Mouse (Mus musculus) heart, embryonic 16.5 days (tissue): Measurements from ENCODE around the gene Abcb1b. TPM values are rescaled to one million over a fixed set of nuclear protein-coding genes. Genes with fewer than 3 reads are reported as not detected.
A peak's percentile ranks its signal among the peaks of the same experiment; 100 is the strongest.

Experiments used
- ATAC-seq: fragments of 200-750 bp; cut with Nextera tagmentation; replicated peaks from 2 replicates; pipeline ENCODE4 v1.8.0; 2017; ENCODE audit warnings: moderate number of reproducible peaks; ENCODE audit not compliant: insufficient read depth, low FRiP score; ENCODE audit errors: extremely low read depth
- H3K27ac ChIP-seq: fragments of 300-500 bp; sonication (generic); 2 replicates; pipeline ENCODE4 v1.5.1; 2014; ENCODE audit warnings: mild to moderate bottlenecking, low read length, control low read depth, moderate library complexity
- H3K27me3 ChIP-seq: fragments of 300-500 bp; sonication (generic); 2 replicates; pipeline ENCODE4 v1.6.1; 2014; ENCODE audit warnings: low read length, mixed read lengths; ENCODE audit not compliant: control insufficient read depth, insufficient read depth
- H3K36me3 ChIP-seq: fragments of 300-500 bp; sonication (generic); 2 replicates; pipeline ENCODE4 v1.6.1; 2014; ENCODE audit not compliant: control insufficient read depth, insufficient read depth
- H3K4me1 ChIP-seq: fragments of 300-500 bp; sonication (generic); 2 replicates; pipeline ENCODE4 v1.6.1; 2014; ENCODE audit warnings: low read length, mixed read lengths; ENCODE audit not compliant: control insufficient read depth, insufficient read depth
- H3K4me2 ChIP-seq: fragments of 300-500 bp; sonication (generic); 2 replicates; pipeline ENCODE4 v1.6.1; 2014; ENCODE audit warnings: low read depth, mild to moderate bottlenecking, control low read depth, low read length
- H3K4me3 ChIP-seq: fragments of 300-500 bp; sonication (generic); 2 replicates; pipeline ENCODE4 v1.5.1; 2014; ENCODE audit warnings: mild to moderate bottlenecking, control low read depth, low read length
- H3K9ac ChIP-seq: fragments of 300-500 bp; sonication (generic); 2 replicates; pipeline ENCODE4 v1.6.1; 2014; ENCODE audit warnings: low read length, control low read depth
- H3K9me3 ChIP-seq: fragments of 300-500 bp; sonication (generic); replicated peaks from 2 replicates; pipeline ENCODE4 v1.6.1; 2016; ENCODE audit warnings: low read length; ENCODE audit not compliant: control insufficient read depth
- WGBS: fragments of 180-500 bp; shearing (Covaris S2); extraction: QIAGEN DNeasy Blood & Tissue Kit; methylation state at CpG from one replicate; pipeline ENCODE4 v1.1.7; 2014; 5-methylcytosine and 5-hydroxymethylcytosine counted together
- polyA plus RNA-seq: library from polyadenylated mRNA; unstranded; fragments of >200 nt; fragmentation: Nextera tagmentation; extraction: Ambion mirVana; gene quantifications from 2 replicates; pipeline ENCODE4 v1.2.1, GENCODE M21; 2015

The Abcb1b gene
- polyA plus RNA-seq, 1 experiment from 2014 or later, result 2.0 TPM

DNA sequence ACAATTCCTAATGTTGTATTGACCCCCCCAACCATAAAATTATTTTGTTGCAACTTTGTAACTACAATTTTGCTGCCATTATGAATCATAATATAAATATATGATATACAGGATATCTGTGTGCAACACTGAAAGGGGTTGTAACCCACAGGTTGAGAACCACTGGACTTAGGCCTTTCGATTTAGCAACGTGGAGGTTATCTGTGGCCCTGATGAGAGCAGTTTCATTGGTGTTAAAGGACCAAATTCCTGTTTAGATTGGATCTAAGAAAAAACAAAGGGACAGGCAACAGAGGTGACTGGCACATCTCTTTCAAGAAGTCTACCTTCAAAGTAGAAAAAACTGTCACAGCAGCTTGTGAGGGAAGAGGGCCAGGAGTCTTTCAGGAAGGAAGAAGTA, 87.9 kb downstream of the Abcb1b start:
- Histone ChIP-seq H3K4me3 (no peak overlapping the region), H3K4me2 (no peak overlapping the region), H3K27me3 (no peaks in the 10 kb centered on the region), H3K9me3 (no peaks in the 10 kb centered on the region; the same call in 1 of the 2 replicates), H3K27ac (no peak overlapping the region), H3K9ac (no peak overlapping the region), H3K36me3 (no peaks in the 10 kb centered on the region), H3K4me1 (no peaks in the 10 kb centered on the region)
- WGBS, result 65% methylated on average over 2 of the region's 2 CpGs
- ATAC-seq, result no peak

- peak within 1 kb of the TSS; percentile 72 for H3K9ac ChIP-seq
- no peaks in the 10 kb centered on the region; the same call in 1 of the 2 replicates for H3K27me3 ChIP-seq
- H3K9me3 ChIP-seq, result no peaks in the 10 kb centered on the region; the same call in 1 of the 2 replicates
- H3K27ac ChIP-seq, result no peak within 1 kb of the TSS
- peak; percentile 65 for ATAC-seq
- H3K36me3 ChIP-seq, result no peaks in the 10 kb centered on the region
- under 1% methylated on average over 65 of the region's 65 CpGs for WGBS
- H3K4me3 ChIP-seq, result peak within 1 kb of the TSS; percentile 68
- H3K4me2 ChIP-seq, result peak within 1 kb of the TSS; percentile 95
- peaks cover 9% of the 10 kb centered on the region for H3K4me1 ChIP-seq
Measured at GRCm38 (mm10) chr5:8893300-8894103, 95.6 kb downstream of the Abcb1b start, which contains the start of gene Abcb4. TSS of gene Abcb4 (plus strand) at chr5:8893717.

- Histone ChIP-seq H3K4me1 (peaks cover 9% of the 10 kb centered on the region), H3K9me3 (no peaks in the 10 kb centered on the region; the same call in 1 of the 2 replicates), H3K9ac (peak overlapping the region; percentile 72), H3K27me3 (no peaks in the 10 kb centered on the region; the same call in 1 of the 2 replicates), H3K4me2 (peak overlapping the region; percentile 95), H3K36me3 (no peaks in the 10 kb centered on the region), H3K4me3 (peak overlapping the region; percentile 68), H3K27ac (no peak overlapping the region)
- no peak for ATAC-seq
- whole genome bisulfite sequencing, result 9% methylated on average over 15 of the region's 15 CpGs
Measured at GRCm38 (mm10) chr5:8894104-8894425, 96.1 kb downstream of the Abcb1b start.

- no peak overlapping the region for H3K4me2 ChIP-seq
- H3K4me3 ChIP-seq, result no peak overlapping the region
Measured at GRCm38 (mm10) chr5:8894641-8895490, 96.9 kb downstream of the Abcb1b start.

GRCm38 (mm10) chr5:8896198-8896597, 98.3 kb downstream of the Abcb1b start:
- H3K4me3 ChIP-seq, result no peak overlapping the region
- peaks cover 9% of the 10 kb centered on the region for H3K4me1 ChIP-seq
- WGBS, result 50% methylated on average over 1 of the region's 1 CpGs
- H3K36me3 ChIP-seq, result no peaks in the 10 kb centered on the region
- H3K27me3 ChIP-seq, result no peaks in the 10 kb centered on the region; the same call in 1 of the 2 replicates
- H3K4me2 ChIP-seq, result no peak overlapping the region
- H3K9me3 ChIP-seq, result no peaks in the 10 kb centered on the region
- H3K9ac ChIP-seq, result no peak overlapping the region
- ATAC-seq, result no peak
- no peak overlapping the region for H3K27ac ChIP-seq

More at GRCm38 (mm10) chr5:8894641-8895490, 96.9 kb downstream of the Abcb1b start:
- Histone ChIP-seq H3K27me3 (no peaks in the 10 kb centered on the region; the same call in 1 of the 2 replicates), H3K9me3 (no peaks in the 10 kb centered on the region; the same call in 1 of the 2 replicates), H3K4me1 (peaks cover 9% of the 10 kb centered on the region), H3K36me3 (no peaks in the 10 kb centered on the region), H3K27ac (no peak overlapping the region), H3K9ac (no peak overlapping the region)
- no peak for ATAC-seq
- WGBS, result 55% methylated on average over 15 of the region's 15 CpGs

DNA sequence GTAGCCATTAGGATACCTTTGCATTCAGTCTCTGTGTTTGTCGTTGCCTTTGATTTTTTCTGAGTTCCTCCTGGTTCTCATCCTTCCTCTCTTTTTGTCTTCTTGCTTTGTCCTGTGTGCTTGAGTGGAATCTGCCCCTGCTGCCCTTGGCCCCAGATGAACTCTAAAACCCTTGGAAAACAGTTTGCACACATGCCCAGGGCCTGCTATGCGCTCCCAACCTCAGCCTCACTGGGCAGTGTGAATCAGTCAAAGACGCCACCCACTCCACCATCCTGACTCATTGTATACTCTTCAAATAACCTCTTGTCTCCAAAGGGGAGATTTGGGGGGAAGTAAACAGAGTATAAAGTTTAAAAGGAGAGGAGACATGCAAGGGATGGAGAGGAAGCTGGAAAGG, 100.3 kb downstream of the Abcb1b start:
- no peak overlapping the region for H3K4me2 ChIP-seq
- H3K27me3 ChIP-seq, result no peaks in the 10 kb centered on the region; the same call in 1 of the 2 replicates
- ATAC-seq, result no peak
- no peaks in the 10 kb centered on the region for H3K9me3 ChIP-seq
- H3K36me3 ChIP-seq, result no peaks in the 10 kb centered on the region
- H3K4me1 ChIP-seq, result peaks cover 3% of the 10 kb centered on the region
- H3K27ac ChIP-seq, result no peak overlapping the region
- no peak overlapping the region for H3K4me3 ChIP-seq
- WGBS, result 72% methylated on average over 3 of the region's 3 CpGs
- H3K9ac ChIP-seq, result no peak overlapping the region

DNA sequence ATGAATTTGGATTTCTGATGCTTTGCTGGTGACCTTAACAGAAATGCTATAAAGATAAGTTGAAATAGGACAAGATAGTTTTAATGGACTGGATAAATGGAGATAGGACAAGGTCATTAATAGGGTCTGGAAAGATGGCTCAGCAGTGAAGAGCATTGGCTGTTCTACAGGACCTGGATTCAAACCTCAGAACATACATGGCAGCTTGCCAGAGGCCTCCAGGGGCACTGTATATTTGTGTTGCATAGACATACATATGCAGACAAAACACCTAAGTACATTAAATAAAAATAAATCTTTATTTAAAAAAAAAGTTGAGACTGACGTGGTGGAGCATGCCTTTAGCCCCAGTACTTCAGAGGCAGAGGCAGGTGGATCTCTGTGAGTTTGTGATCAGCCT, 103.1 kb downstream of the Abcb1b start:
- WGBS, result 71% methylated on average over 1 of the region's 1 CpGs
- Histone ChIP-seq H3K27ac (no peak overlapping the region), H3K9ac (no peak overlapping the region), H3K9me3 (no peaks in the 10 kb centered on the region), H3K27me3 (no peaks in the 10 kb centered on the region), H3K36me3 (no peaks in the 10 kb centered on the region), H3K4me3 (no peak overlapping the region), H3K4me2 (no peak overlapping the region), H3K4me1 (no peaks in the 10 kb centered on the region)
- ATAC-seq, result no peak

DNA sequence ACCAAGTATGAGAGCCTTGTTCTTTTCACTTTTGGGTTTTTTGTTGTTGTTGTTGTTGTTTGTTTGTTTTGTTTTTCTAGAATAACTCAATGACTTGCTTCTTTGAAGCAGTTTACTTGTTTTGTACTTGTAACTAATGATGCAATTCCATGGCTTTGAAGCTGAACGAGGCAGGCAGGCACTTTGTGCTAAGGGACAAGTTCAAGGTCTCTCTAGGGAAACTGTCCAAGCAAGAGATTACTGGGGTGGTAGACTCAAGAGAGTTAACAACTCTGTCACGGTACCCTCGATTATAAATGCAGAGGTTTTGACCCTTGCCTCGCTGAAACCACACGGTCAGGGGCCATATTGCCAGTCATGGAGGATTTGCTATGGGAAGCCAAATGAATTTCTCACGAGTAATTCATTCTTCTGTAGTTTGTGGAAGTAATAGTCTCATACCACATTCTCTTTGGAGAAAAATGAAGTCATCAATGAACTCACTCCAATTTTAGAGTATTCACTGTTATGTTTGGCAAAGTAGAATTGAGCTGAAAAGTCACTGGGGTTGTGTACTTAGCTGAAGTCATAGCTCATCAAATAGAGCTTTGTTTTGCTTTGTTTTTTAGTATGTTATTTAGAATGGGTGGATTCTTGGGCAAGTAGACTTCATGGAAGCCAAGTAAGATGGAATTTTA, 104.3 kb downstream of the Abcb1b start:
- 69% methylated on average over 6 of the region's 6 CpGs for WGBS

More for the DNA sequence above, 104.3 kb downstream of the Abcb1b start:
- H3K36me3 ChIP-seq, result no peaks in the 10 kb centered on the region
- no peak for ATAC-seq
- no peak overlapping the region for H3K9ac ChIP-seq
- no peaks in the 10 kb centered on the region for H3K27me3 ChIP-seq
- no peaks in the 10 kb centered on the region for H3K4me1 ChIP-seq
- no peaks in the 10 kb centered on the region for H3K9me3 ChIP-seq
- no peak overlapping the region for H3K4me2 ChIP-seq
- no peak overlapping the region for H3K4me3 ChIP-seq
- H3K27ac ChIP-seq, result no peak overlapping the region
